Mouse (Mus musculus) bone marrow macrophage, adult 2 months (primary cell): ENCODE measurements around the gene Cenpa.
A peak's percentile ranks its signal among the peaks of the same experiment; 100 is the strongest.

Experiments
- CTCF ChIP-seq: IDR thresholded peaks from 2 replicates; pipeline ENCODE4 v1.5.1; 2012; ENCODE audit warnings: low read depth, mild to moderate bottlenecking, low read length, moderate library complexity
- POLR2A ChIP-seq: IDR thresholded peaks from 2 replicates; pipeline ENCODE4 v1.6.1; 2012; ENCODE audit warnings: mild to moderate bottlenecking, low read depth, low read length, borderline replicate concordance

GRCm38 (mm10) chr5:30686781-30687180 is 20.2 kb downstream of the Cenpa start:
- TF ChIP-seq CTCF (peak; percentile 14; the same call in 1 of the 2 replicates), POLR2A (no peak)
